Mouse (Mus musculus): ENCODE data around the gene Atp5s. TPM values are rescaled to one million over a fixed set of nuclear protein-coding genes. Genes with fewer than 3 reads are reported as not detected.
A peak's percentile ranks its signal among the peaks of the same experiment; 100 is the strongest.

Atp5s gene
- polyA plus RNA-seq, 1 experiment from 2014 or later, result 29.4 TPM

DNA sequence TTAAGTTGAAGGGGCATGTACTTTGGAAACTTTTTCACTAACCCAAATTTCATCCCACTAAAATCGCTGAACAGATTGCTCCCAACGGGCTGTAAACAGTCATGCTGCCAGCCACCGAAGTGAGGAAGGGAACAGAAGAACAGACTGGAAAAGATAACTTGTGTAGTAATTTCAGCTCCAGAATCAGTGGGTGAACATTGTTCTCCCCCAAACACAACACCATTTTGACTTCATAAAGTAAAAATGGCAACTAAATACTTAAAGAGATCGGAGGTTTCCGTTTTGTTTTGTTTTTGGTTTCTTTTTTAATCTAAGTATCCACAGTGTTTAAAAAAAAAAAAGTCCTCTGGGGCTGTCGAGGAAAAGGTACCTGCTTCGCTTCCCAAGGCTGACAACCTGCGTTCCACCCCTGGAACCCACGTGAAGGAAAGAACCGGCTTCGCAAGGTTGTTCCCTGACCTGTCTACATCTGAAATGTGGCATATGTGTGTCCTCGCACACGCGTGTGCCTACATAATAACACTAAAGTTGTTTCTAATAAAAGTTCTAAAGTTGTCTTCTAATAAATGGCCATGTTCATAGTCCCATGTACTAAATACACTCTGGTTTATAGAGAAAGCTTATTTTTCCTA is 41.8 kb upstream of the Atp5s start:
- WGBS, result 40% methylated on average over 14 of the region's 14 CpGs
- Histone ChIP-seq H3K27me3 (ENCODE audit: insufficient read depth, low read length) (no peaks in the 10 kb centered on the region), H3K4me2 (peak overlapping the region; percentile 83), H3K4me1 (ENCODE audit: insufficient read depth) (peaks cover 7% of the 10 kb centered on the region; the same call in 1 of the 2 replicates), H3K36me3 (ENCODE audit: insufficient read depth) (no peaks in the 10 kb centered on the region), H3K4me3 (ENCODE audit: low read depth, low read length) (peak overlapping the region; percentile 86; the same call in 1 of the 2 replicates), H3K9me3 (ENCODE audit: low read depth, low read length) (no peaks in the 10 kb centered on the region), H3K27ac (ENCODE audit: low read depth) (no peak overlapping the region; the same call in 1 of the 2 replicates), H3K9ac (no peak overlapping the region)
- DNase-seq, result peak; percentile 37
- ATAC-seq (ENCODE audit: insufficient read depth), result no peak
- no peak for TF ChIP-seq CTCF (IDR thresholded peaks at IDR 0.05; ENCODE audit: low read depth)

DNA sequence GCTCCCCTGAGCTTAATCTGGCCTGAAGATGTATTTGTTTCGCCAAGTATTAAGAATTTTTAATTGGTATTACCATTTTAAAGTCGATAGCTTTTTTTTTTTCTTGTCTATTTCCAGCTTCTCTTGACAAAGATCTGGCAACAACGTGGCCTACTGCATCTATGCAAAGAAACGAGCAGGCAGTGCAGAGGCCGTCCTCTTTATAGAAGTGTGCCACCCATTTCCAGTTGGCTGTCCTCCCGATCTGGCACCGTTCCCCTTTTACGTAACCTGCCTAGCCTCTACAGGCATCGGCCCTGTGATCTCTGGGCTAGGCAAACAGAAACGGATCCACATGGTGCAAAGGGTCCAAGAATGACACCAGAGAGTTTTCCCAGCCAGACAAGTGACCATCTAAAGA is 41.2 kb upstream of the Atp5s start:
- DNase-seq (peak; percentile 63), ATAC-seq (ENCODE audit: insufficient read depth) (no peak)
- no peak for TF ChIP-seq CTCF (IDR thresholded peaks at IDR 0.05; ENCODE audit: low read depth)
- 34% methylated on average over 10 of the region's 10 CpGs for WGBS
- no peak overlapping the region for H3K9ac ChIP-seq
- H3K4me2 ChIP-seq, result peak overlapping the region; percentile 83; the same call in 1 of the 2 replicates
- H3K27ac ChIP-seq (ENCODE audit: low read depth), result no peak overlapping the region
- no peak overlapping the region for H3K4me3 ChIP-seq (ENCODE audit: low read depth, low read length)
- no peaks in the 10 kb centered on the region for H3K27me3 ChIP-seq (ENCODE audit: insufficient read depth, low read length)
- H3K4me1 ChIP-seq (ENCODE audit: insufficient read depth), result peaks cover 7% of the 10 kb centered on the region; the same call in 1 of the 2 replicates
- no peaks in the 10 kb centered on the region for H3K9me3 ChIP-seq (ENCODE audit: low read depth, low read length)
- no peaks in the 10 kb centered on the region for H3K36me3 ChIP-seq (ENCODE audit: insufficient read depth)

DNA sequence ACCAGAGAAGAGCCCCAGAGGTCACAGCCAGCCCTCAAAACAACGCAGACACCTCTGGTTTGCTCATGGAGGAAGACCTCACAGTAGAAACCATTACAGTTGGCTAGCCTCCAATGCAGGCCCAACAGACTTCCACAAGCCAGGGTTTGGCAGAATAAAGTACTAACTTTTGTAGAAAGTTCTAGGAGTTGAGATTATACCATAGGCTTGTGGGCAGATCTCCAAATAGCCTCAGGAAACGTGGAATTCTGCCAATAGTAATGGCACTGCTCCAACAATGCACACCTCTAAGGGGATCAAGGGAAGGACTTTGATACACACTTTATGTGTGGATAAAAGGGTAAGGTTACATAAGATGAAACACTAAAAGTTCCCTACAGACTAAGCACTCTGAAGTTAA is 36.4 kb upstream of the Atp5s start:
- 32% methylated on average over 2 of the region's 2 CpGs for WGBS
- peak; percentile 83 for DNase-seq

DNA sequence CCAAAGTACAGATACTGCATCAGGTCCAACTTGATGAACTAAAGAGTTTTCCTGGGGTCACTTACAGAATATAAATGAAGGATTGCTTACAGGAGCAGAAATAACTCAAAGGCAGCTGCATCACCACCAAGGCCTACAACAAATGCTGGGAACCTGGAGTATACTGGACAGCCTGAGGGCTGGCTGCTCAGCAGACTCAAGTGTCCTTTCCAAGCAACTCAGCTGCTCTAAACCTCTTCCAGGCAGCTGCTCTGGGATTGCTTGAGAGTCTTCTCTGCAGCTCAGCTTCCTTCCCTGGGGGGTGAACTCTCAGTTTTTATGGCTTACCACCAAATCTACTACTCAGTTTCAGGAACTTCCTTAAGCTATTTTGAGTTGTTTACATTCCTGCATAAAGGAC is 35.7 kb upstream of the Atp5s start:
- H3K36me3 ChIP-seq (ENCODE audit: insufficient read depth), result peaks cover 3% of the 10 kb centered on the region; the same call in 1 of the 2 replicates
- no peak overlapping the region for H3K4me2 ChIP-seq
- DNase-seq, result no peak
- no peaks in the 10 kb centered on the region for H3K4me1 ChIP-seq (ENCODE audit: insufficient read depth)
- ATAC-seq (ENCODE audit: insufficient read depth), result no peak
- no peak for TF ChIP-seq CTCF (IDR thresholded peaks at IDR 0.05; ENCODE audit: low read depth)
- H3K9ac ChIP-seq, result no peak overlapping the region
- H3K4me3 ChIP-seq (ENCODE audit: low read depth, low read length), result no peak overlapping the region
- H3K27ac ChIP-seq (ENCODE audit: low read depth), result no peak overlapping the region
- no peaks in the 10 kb centered on the region for H3K9me3 ChIP-seq (ENCODE audit: low read depth, low read length)
- no peaks in the 10 kb centered on the region for H3K27me3 ChIP-seq (ENCODE audit: insufficient read depth, low read length)

More for the DNA sequence above, 36.4 kb upstream of the Atp5s start:
- Histone ChIP-seq H3K4me1 (ENCODE audit: insufficient read depth) (no peaks in the 10 kb centered on the region; the same call in 1 of the 2 replicates), H3K27me3 (ENCODE audit: insufficient read depth, low read length) (no peaks in the 10 kb centered on the region), H3K4me2 (no peak overlapping the region), H3K27ac (ENCODE audit: low read depth) (no peak overlapping the region; the same call in 1 of the 2 replicates), H3K9ac (no peak overlapping the region), H3K9me3 (ENCODE audit: low read depth, low read length) (no peaks in the 10 kb centered on the region), H3K4me3 (ENCODE audit: low read depth, low read length) (no peak overlapping the region), H3K36me3 (ENCODE audit: insufficient read depth) (no peaks in the 10 kb centered on the region)
- ATAC-seq (ENCODE audit: insufficient read depth), result peak; percentile 74; the same call in 1 of the 2 replicates
- no peak for TF ChIP-seq CTCF (IDR thresholded peaks at IDR 0.05; ENCODE audit: low read depth)

DNA sequence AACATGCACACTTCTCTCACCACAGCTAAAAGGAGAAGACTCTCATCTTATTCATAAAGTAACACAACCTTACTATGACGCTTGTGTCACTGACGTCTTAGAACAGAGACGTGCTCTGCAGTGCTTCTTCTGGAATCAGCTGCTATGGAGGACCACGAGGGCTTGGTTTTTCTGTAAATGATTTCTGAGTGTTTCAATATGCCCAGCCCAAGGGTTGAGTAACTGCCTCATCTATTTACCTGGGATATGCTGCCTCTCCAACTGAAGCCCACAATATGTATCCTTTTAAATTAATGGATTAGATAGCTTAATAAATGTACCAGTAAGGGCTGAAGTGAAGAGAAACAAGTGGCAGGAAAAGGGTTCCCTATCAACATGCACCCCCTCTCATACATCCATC is 34.0 kb upstream of the Atp5s start:
- H3K36me3 ChIP-seq (ENCODE audit: insufficient read depth), result peaks cover 3% of the 10 kb centered on the region; the same call in 1 of the 2 replicates
- H3K9ac ChIP-seq, result no peak overlapping the region
- no peak for ATAC-seq (ENCODE audit: insufficient read depth)
- no peak overlapping the region for H3K27ac ChIP-seq (ENCODE audit: low read depth)
- H3K9me3 ChIP-seq (ENCODE audit: low read depth, low read length), result no peaks in the 10 kb centered on the region
- H3K4me2 ChIP-seq, result no peak overlapping the region
- 87% methylated on average over 4 of the region's 4 CpGs for WGBS
- no peak for DNase-seq
- no peaks in the 10 kb centered on the region for H3K27me3 ChIP-seq (ENCODE audit: insufficient read depth, low read length)
- no peak for TF ChIP-seq CTCF (IDR thresholded peaks at IDR 0.05; ENCODE audit: low read depth)
- H3K4me1 ChIP-seq (ENCODE audit: insufficient read depth), result no peaks in the 10 kb centered on the region
- no peak overlapping the region for H3K4me3 ChIP-seq (ENCODE audit: low read depth, low read length)

DNA sequence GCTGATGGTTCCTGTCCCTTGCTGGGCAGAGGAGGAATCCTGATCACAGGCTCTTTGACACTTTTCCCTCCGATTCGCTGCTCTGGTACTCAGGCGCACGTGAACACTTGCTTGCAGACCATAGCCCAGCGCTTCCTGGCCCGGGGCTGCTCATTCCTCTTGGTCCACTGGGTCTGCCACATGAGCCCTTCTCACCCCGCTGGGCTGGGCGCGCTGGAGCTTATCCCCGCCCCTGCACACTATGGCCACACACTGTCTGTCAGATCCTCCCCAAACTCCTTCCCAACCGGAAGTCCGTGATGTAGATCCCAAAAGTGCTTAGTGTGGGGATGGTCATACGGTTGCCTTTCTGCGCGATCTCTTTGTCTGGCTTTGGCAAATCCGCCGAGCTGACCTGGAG is 31.3 kb upstream of the Atp5s start:
- WGBS, result 83% methylated on average over 17 of the region's 17 CpGs
- Histone ChIP-seq H3K4me2 (no peak overlapping the region), H3K36me3 (ENCODE audit: insufficient read depth) (peaks cover 3% of the 10 kb centered on the region; the same call in 1 of the 2 replicates), H3K4me3 (ENCODE audit: low read depth, low read length) (no peak overlapping the region), H3K4me1 (ENCODE audit: insufficient read depth) (no peaks in the 10 kb centered on the region), H3K9ac (no peak overlapping the region), H3K27me3 (ENCODE audit: insufficient read depth, low read length) (no peaks in the 10 kb centered on the region), H3K27ac (ENCODE audit: low read depth) (no peak overlapping the region), H3K9me3 (ENCODE audit: low read depth, low read length) (no peaks in the 10 kb centered on the region)
- no peak for DNase-seq
- TF ChIP-seq CTCF (IDR thresholded peaks at IDR 0.05; ENCODE audit: low read depth), result no peak
- no peak for ATAC-seq (ENCODE audit: insufficient read depth)

DNA sequence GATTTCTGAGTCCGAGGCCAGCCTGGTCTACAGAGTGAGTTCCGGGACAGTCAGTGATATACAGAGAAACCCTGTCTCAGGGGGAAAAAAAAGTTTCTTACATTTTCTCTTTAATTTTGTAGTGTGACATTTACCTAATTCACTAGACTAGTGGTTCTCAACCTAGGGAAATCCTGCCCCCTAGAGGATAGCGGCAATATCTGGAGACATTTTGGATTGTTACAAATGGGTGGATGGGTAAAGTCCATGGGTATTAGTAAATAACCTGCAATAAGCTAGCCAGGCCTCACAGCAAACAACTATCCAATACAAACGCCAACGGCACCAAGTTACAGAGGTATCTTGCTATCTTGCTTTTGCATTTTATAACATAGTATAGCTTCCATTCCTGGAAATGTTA is 28.0 kb upstream of the Atp5s start:
- no peaks in the 10 kb centered on the region for H3K27me3 ChIP-seq (ENCODE audit: insufficient read depth, low read length)
- H3K4me3 ChIP-seq (ENCODE audit: low read depth, low read length), result no peak overlapping the region
- H3K4me1 ChIP-seq (ENCODE audit: insufficient read depth), result no peaks in the 10 kb centered on the region
- no peak overlapping the region for H3K27ac ChIP-seq (ENCODE audit: low read depth)
- no peaks in the 10 kb centered on the region for H3K9me3 ChIP-seq (ENCODE audit: low read depth, low read length)
- H3K9ac ChIP-seq, result no peak overlapping the region
- 76% methylated on average over 5 of the region's 5 CpGs for WGBS
- H3K36me3 ChIP-seq (ENCODE audit: insufficient read depth), result peaks cover 5% of the 10 kb centered on the region
- ATAC-seq (ENCODE audit: insufficient read depth) (no peak), DNase-seq (peak; percentile 81)
- peak; percentile 71 for TF ChIP-seq CTCF (IDR thresholded peaks at IDR 0.05; ENCODE audit: low read depth)
- no peak overlapping the region for H3K4me2 ChIP-seq
